Mouse (Mus musculus): Measurements from ENCODE around the gene Aimp1. TPM values are rescaled to one million over a fixed set of nuclear protein-coding genes. Genes with fewer than 3 reads are reported as not detected.

Aimp1 gene
- polyA plus RNA-seq (2016; fragmentation: Nextera tagmentation; extraction: Ambion mirVana), result 75.8 and 83.1 TPM in 2 replicates

DNA sequence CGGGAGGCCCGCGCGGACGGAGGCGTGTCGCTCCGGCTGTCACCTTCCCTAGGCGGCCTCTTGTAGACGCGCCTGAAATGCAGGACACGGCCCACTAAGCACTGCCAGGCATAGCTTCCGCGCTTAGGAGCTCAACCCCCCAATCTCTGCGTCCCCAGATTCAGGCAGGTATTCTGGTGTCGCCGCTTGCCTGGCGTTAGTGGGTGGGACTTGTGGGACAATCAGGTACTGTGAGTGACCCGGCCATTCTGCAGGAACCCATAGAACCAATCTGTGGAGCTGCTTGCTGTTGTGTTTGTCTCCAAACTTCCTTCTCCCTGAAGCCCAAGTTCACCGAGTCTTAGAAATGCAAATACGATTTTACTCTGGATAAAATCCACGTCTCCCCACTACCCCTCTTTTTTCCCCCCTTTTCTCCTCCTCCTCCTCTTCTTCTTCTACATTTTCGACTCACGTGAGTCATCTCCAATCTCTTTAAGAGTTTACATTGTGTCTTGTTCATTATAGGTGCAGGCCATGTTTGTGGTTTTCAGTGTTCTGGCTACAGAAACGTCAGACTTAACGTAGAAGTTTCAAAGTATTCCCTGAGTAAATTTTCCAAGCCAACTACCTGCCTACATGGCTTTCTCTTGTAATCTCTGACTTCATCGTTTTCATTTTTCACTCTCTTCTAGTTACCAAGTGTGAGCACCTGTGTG lies at the start of gene Aimp1:
Aimp1 (minus strand) TSS at position 140 of the 698 bp plus-strand sequence.
- H3K9me3 ChIP-seq (replicated peaks), result no peaks in the 10 kb centered on the region
- peak within 1 kb of the TSS; percentile 100 for H3K27ac ChIP-seq
- H3K4me1 ChIP-seq, result peaks cover 15% of the 10 kb centered on the region
- H3K27me3 ChIP-seq (ENCODE audit: low read depth, poor library complexity, severe bottlenecking), result no peaks in the 10 kb centered on the region
- DNase-seq (ENCODE audit: low spot score), result no peak
- H3K4me3 ChIP-seq, result peak within 1 kb of the TSS; percentile 85
- WGBS, result 3% methylated on average over 27 of the region's 27 CpGs
- H3K36me3 ChIP-seq, result peaks cover 13% of the 10 kb centered on the region

DNA sequence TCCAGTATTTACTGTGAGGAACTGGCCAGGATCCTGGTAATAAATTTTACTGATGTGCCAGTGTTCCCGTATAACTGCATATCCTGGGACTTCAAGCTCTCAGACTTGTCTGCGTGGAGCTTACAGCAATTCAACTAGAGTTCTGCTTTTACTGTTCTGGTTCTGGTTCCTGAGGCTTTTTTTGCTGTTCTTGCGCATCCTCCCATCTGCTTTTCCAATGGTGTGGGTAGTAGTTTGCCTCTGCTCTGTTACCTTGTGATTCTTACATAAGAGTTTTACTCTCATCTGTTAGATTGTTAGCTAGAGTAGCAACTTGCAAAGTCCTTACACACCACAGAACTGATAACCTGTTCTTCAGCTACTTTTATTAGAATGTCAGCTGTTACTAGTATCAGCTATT lies 40.2 kb upstream of the Aimp1 start:
- Histone ChIP-seq H3K9me3 (replicated peaks) (no peaks in the 10 kb centered on the region), H3K27me3 (ENCODE audit: low read depth, poor library complexity, severe bottlenecking) (no peaks in the 10 kb centered on the region), H3K4me3 (no peak overlapping the region), H3K27ac (no peak overlapping the region), H3K4me1 (no peaks in the 10 kb centered on the region), H3K36me3 (peaks cover 23% of the 10 kb centered on the region)
- DNase-seq (ENCODE audit: low spot score), result no peak
- 87% methylated on average over 3 of the region's 3 CpGs for WGBS

DNA sequence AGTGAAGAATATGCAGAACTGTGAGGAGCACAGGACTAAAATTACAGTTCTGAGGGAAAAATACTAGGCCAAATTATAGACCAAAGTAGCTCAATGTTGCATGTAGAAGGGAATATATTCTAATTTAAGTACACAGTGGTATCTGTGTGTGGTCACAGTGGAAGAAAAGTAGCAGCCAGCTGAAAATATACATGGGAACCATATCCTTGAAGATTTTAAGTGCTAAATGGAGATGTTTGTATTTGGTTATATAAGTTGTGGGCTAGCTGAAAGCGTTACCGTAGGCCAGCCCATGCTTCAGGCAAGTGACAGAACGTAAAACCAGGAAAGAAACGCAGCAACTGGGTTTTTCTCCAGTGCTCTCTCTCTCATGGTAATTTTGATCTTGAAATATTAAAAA lies 33.1 kb upstream of the Aimp1 start:
- WGBS, result 94% methylated on average over 4 of the region's 4 CpGs
- H3K4me1 ChIP-seq, result peaks cover 7% of the 10 kb centered on the region; the same call in 1 of the 2 replicates
- no peaks in the 10 kb centered on the region for H3K9me3 ChIP-seq (replicated peaks)
- no peak overlapping the region for H3K4me3 ChIP-seq
- H3K27ac ChIP-seq, result no peak overlapping the region
- DNase-seq (ENCODE audit: low spot score), result no peak
- peaks cover 20% of the 10 kb centered on the region for H3K36me3 ChIP-seq
- H3K27me3 ChIP-seq (ENCODE audit: low read depth, poor library complexity, severe bottlenecking), result no peaks in the 10 kb centered on the region

DNA sequence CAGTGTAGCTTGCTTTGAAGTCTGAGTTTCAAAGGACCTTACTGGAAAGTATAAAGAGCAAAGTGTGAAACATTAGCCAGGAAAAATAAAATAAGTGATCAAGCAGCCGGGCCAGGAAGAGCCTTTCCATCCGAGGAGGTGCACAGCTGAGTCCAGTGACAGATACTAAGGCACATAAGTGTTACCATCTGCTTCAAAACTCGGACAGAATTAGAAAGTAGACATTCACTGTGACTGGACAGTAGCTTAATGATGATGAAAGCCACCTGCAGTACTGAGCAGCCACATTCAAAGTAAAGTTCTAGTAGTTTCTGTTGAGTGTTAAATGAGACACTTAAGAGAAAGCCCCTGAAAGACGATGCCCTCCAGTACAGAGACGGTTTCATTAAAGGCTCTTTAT lies 29.7 kb upstream of the Aimp1 start:
- 29% methylated on average over 5 of the region's 5 CpGs for WGBS
- H3K4me3 ChIP-seq, result no peak overlapping the region
- no peaks in the 10 kb centered on the region for H3K9me3 ChIP-seq (replicated peaks)
- H3K27ac ChIP-seq, result no peak overlapping the region
- peaks cover 16% of the 10 kb centered on the region; the same call in 1 of the 2 replicates for H3K36me3 ChIP-seq
- no peak for DNase-seq (ENCODE audit: low spot score)
- H3K4me1 ChIP-seq, result peaks cover 7% of the 10 kb centered on the region; the same call in 1 of the 2 replicates
- H3K27me3 ChIP-seq (ENCODE audit: low read depth, poor library complexity, severe bottlenecking), result no peaks in the 10 kb centered on the region

DNA sequence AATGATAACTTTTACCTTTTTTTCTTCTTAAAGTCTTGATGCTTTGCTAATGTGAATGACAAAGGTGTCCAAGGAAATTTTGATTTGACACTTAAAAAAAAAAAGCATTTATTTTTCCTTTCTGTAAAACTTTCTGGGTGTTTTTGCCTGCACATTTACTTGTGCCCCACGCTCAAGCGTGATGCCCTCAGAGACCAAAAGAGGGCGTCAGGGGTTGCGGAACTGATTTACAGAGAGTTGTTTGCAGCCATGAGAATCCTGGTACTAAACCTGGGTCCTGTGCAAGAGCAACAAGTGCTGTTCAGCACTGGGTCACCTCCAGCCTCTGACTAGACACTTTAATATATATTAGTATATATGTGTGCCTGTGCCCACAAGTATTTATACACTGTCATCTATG lies 22.8 kb upstream of the Aimp1 start:
- no peaks in the 10 kb centered on the region for H3K9me3 ChIP-seq (replicated peaks)
- DNase-seq (ENCODE audit: low spot score), result no peak
- H3K4me1 ChIP-seq, result no peaks in the 10 kb centered on the region
- H3K4me3 ChIP-seq, result no peak overlapping the region
- no peaks in the 10 kb centered on the region for H3K27me3 ChIP-seq (ENCODE audit: low read depth, poor library complexity, severe bottlenecking)
- H3K27ac ChIP-seq, result no peak overlapping the region
- H3K36me3 ChIP-seq, result peaks cover 6% of the 10 kb centered on the region; the same call in 1 of the 2 replicates
- 85% methylated on average over 4 of the region's 4 CpGs for WGBS

DNA sequence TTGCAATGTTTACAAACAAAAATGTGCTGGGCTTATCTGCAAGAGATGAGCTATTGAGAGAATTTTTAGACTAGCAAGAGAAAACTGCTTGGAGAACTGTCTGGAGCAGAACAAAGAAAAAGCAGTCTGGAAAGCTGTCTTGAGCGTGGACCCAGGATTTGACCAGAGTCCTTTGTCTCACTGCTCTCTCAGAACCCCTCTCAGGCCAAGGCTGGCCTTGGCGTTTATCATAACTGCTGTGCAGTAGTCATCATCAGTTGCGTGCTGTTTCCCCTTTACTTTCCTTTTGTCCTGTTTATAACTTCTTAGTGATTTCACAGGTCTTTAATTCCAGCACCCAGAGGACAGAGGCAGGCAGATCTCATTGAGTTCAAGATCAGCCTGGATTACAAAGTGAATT lies 20.0 kb upstream of the Aimp1 start:
- WGBS, result 83% methylated on average over 3 of the region's 3 CpGs

DNA sequence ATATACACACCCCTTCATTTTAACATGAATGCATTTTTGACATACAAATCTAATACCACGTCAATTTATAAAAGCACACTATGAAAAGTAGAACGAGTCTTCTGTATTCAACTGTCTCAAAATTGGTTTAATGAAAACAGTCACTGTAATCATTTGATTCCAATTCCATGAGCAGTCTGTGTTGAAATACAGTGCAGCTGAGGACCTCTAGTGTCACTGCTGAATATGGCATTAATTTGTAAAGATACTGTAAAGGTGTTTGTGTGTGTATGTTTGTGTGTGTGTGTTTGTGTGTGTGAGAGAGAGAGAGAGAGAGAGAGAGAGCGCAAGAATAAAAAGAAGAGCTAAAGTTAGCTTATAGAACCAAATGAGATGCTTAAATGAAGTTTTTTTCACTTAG lies 17.2 kb upstream of the Aimp1 start:
- 86% methylated on average over 3 of the region's 3 CpGs for WGBS
- Histone ChIP-seq H3K4me1 (no peaks in the 10 kb centered on the region), H3K36me3 (0 out of 2 replicates have a peak, but pooled peaks cover 2% of the 10 kb centered on the region), H3K9me3 (replicated peaks) (no peaks in the 10 kb centered on the region), H3K27me3 (ENCODE audit: low read depth, poor library complexity, severe bottlenecking) (no peaks in the 10 kb centered on the region), H3K27ac (no peak overlapping the region), H3K4me3 (no peak overlapping the region)
- no peak for DNase-seq (ENCODE audit: low spot score)

More for the DNA sequence above, 20.0 kb upstream of the Aimp1 start:
- Histone ChIP-seq H3K27me3 (ENCODE audit: low read depth, poor library complexity, severe bottlenecking) (no peaks in the 10 kb centered on the region), H3K9me3 (replicated peaks) (no peaks in the 10 kb centered on the region), H3K4me3 (no peak overlapping the region), H3K36me3 (no peaks in the 10 kb centered on the region), H3K27ac (no peak overlapping the region), H3K4me1 (no peaks in the 10 kb centered on the region)
- no peak for DNase-seq (ENCODE audit: low spot score)

DNA sequence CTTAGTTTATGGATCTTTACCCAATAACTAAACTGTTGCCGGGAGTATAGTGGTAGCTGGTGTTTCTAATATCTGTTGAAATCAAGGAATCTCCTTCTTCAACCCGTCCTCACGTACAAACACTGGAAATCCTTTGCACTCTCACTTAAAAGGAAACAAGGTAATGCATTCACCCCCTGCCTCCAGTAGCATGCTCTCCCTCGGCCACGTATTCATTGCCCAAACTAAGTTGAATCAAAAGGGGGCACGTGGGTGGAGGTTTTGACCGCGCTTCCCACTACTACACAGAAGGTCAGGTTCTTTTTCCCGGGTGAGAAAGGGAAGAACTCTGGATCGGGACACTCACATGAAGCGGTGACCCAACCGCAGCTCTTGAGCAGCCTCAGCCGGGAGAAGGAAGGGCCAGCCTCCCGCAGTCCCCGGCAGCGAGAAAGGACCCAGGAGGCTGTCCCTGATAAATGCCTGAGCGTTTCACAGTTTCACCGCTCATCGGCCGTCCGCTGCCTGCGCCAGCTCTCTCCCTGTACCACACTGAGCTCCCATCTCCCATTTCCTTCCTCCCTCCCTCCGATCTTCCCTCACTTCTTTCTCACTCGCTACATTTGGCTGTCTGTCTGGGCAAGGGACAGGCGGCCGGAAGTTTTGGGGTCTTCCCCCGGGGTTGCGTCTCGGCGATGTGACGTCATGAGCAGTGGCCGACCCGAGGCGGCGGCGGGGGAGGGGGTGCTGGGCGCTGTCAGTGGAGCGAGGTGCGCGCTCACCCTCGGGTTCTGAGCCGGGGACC lies 531 bp downstream of the Aimp1 start, which contains the start of gene Tbck:
Tbck (plus strand) TSS at position 698 of the 784 bp plus-strand sequence.
- DNase-seq (ENCODE audit: low spot score), result peak; percentile 95
- under 1% methylated on average over 42 of the region's 42 CpGs for WGBS
- peak within 1 kb of the TSS; percentile 85 for H3K4me3 ChIP-seq
- H3K9me3 ChIP-seq (replicated peaks), result no peaks in the 10 kb centered on the region
- no peaks in the 10 kb centered on the region for H3K27me3 ChIP-seq (ENCODE audit: low read depth, poor library complexity, severe bottlenecking)
- H3K4me1 ChIP-seq, result peaks cover 15% of the 10 kb centered on the region
- peak within 1 kb of the TSS; percentile 100 for H3K27ac ChIP-seq
- H3K36me3 ChIP-seq, result peaks cover 10% of the 10 kb centered on the region

DNA sequence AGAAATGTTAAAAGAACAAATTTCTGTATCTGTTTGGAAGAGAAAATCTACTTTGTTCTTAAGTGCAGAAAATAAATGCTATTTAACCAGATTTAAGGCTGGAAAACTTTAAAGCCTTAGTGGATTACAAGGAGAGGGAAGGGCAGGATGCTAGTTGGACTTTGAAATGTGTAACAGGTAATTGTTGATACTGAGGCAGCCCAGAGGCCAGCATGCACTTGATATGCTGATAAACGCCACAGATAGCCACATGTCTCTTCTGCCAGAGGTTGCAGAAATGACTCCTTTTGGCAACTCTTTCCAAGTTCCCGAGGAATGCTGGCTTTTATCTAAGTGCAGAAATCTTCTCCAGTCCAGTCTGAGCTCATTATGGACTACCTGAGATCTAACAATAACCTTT lies 6.7 kb downstream of the Aimp1 start:
- Histone ChIP-seq H3K27ac (no peak overlapping the region), H3K9me3 (replicated peaks) (no peaks in the 10 kb centered on the region), H3K36me3 (peaks cover 37% of the 10 kb centered on the region), H3K4me1 (peaks cover 2% of the 10 kb centered on the region), H3K27me3 (ENCODE audit: low read depth, poor library complexity, severe bottlenecking) (no peaks in the 10 kb centered on the region), H3K4me3 (no peak overlapping the region)
- no peak for DNase-seq (ENCODE audit: low spot score)
- 84% methylated on average over 2 of the region's 2 CpGs for WGBS

DNA sequence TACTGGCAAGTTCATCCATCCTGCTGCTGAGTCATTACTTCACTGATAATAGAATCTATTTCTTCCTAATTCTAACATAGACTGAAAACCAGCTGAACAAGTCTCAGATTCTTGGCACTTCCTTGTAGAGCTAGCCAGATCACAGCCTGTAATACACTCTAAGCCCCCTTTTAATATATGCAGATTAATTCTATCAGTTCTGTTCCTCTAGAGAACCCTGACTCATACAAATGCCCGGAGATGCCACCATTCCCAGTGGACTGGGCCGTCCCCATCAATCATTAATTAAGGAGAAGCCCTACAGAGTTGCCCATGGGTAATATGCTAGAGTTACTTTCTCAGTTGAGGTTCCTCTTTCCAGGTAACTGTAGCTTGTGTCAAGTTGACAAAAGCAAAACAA lies 28.2 kb downstream of the Aimp1 start:
- H3K4me1 ChIP-seq, result no peaks in the 10 kb centered on the region
- H3K36me3 ChIP-seq, result peaks cover 26% of the 10 kb centered on the region
- no peaks in the 10 kb centered on the region for H3K9me3 ChIP-seq (replicated peaks)
- no peaks in the 10 kb centered on the region for H3K27me3 ChIP-seq (ENCODE audit: low read depth, poor library complexity, severe bottlenecking)
- 94% methylated on average over 2 of the region's 2 CpGs for WGBS
- H3K4me3 ChIP-seq, result no peak overlapping the region
- DNase-seq (ENCODE audit: low spot score), result no peak
- H3K27ac ChIP-seq, result no peak overlapping the region

DNA sequence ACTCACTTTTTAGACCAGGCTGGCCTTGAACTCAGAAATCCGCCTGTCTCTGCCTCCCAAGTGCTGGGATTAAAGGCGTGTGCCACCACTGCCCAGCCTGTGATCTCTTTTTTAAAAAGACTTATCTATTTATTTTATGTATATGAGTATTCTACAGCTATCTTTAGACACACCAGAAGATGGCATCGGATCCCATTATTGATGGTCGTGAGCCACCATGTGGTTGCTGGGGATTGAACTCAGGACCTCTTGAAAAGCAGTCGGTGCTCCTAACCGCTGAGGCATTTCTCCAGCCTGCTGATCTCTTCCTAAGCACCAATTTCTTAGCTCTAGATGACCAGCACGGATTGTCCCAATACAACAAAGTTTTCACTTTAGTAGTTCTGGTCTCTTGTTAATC lies 30.2 kb downstream of the Aimp1 start:
- H3K27me3 ChIP-seq (ENCODE audit: low read depth, poor library complexity, severe bottlenecking), result no peaks in the 10 kb centered on the region
- peaks cover 7% of the 10 kb centered on the region for H3K36me3 ChIP-seq
- H3K9me3 ChIP-seq (replicated peaks), result no peaks in the 10 kb centered on the region
- H3K4me3 ChIP-seq, result no peak overlapping the region
- H3K27ac ChIP-seq, result no peak overlapping the region
- H3K4me1 ChIP-seq, result no peaks in the 10 kb centered on the region
- 88% methylated on average over 7 of the region's 7 CpGs for WGBS
- no peak for DNase-seq (ENCODE audit: low spot score)

DNA sequence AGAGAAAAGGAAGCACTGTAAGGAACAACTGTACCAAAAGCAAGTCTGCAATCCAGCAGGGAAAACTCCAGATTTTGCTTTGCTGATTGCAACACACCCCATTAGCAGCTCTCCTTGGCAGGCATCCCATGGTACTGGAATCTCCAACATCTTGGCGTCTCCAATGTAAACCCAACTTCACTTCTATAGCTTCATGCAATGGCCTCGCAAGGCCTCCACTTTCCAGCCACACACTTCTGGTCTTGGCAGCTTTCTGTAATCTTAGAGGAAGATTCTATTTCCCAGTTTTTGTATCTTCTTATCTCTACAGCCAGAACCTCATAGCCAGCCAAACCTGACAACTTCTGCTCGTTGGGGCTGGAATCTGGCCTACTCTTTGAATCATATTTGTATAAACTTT lies 32.4 kb downstream of the Aimp1 start:
- no peaks in the 10 kb centered on the region; the same call in 1 of the 2 replicates for H3K36me3 ChIP-seq
- no peaks in the 10 kb centered on the region for H3K27me3 ChIP-seq (ENCODE audit: low read depth, poor library complexity, severe bottlenecking)
- no peak for DNase-seq (ENCODE audit: low spot score)
- 89% methylated on average over 3 of the region's 3 CpGs for WGBS
- H3K27ac ChIP-seq, result no peak overlapping the region
- H3K4me1 ChIP-seq, result no peaks in the 10 kb centered on the region
- no peak overlapping the region for H3K4me3 ChIP-seq
- H3K9me3 ChIP-seq (replicated peaks), result no peaks in the 10 kb centered on the region

DNA sequence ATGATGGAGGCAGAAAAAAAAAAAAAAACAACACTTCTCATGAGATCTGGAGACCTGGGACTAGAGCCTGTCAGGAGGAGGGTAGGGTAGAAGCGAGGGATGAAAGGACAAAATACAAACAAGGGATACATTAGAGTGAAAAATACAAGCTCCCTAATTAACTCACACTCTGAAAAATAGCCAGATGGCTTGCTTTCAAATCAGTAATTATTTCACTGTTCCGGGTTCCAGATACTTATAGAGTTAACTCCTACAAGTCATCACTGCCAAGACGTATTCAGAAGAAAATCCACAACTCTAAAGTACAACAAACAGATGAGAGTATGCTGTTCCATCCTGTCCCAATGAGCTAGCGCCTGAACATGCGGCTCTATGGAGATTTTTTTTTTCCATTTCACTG lies 34.0 kb downstream of the Aimp1 start:
- DNase-seq (ENCODE audit: low spot score), result no peak
- H3K27ac ChIP-seq, result no peak overlapping the region
- no peaks in the 10 kb centered on the region; the same call in 1 of the 2 replicates for H3K36me3 ChIP-seq
- no peaks in the 10 kb centered on the region for H3K9me3 ChIP-seq (replicated peaks)
- no peak overlapping the region for H3K4me3 ChIP-seq
- no peaks in the 10 kb centered on the region for H3K4me1 ChIP-seq
- no peaks in the 10 kb centered on the region for H3K27me3 ChIP-seq (ENCODE audit: low read depth, poor library complexity, severe bottlenecking)
- WGBS, result 90% methylated on average over 5 of the region's 5 CpGs
